Mouse (Mus musculus) erythroblast, adult 5-6 weeks (primary cell): Measurements from ENCODE around the gene BC049352. TPM values are rescaled to one million over a fixed set of nuclear protein-coding genes. Genes with fewer than 3 reads are reported as not detected.

Experiments
- ATAC-seq: replicated peaks from 2 replicates; pipeline ENCODE4 v1.8.0; 2016; ENCODE audit warnings: moderate number of reproducible peaks, mild to moderate bottlenecking, moderate TSS enrichment, inconsistent platforms; ENCODE audit not compliant: poor library complexity, low FRiP score, severe bottlenecking
- total RNA-seq, 2 experiments: library from RNA; stranded (forward) in 1 of 2; stranded (reverse) in 1 of 2; fragments of 150-400 nt in 1 of 2; fragments of 200-764, 138-1000 nt in 1 of 2; gene quantifications; 2 replicates each; pipeline versions ENCODE4 v1.2.3 to v1.2.4; 2015 to 2017; ENCODE audit warnings: low replicate concordance in 2 of 2

BC049352 gene
- total RNA-seq, 2 experiments from 2014 or later, result not detected

GRCm38 (mm10) chr9:45188570-45189563, 7.1 kb downstream of the BC049352 start:
- ATAC-seq, result no peak

- ATAC-seq, result no peak
Observed at GRCm38 (mm10) chr9:45189661-45190174, 7.9 kb downstream of the BC049352 start.

- no peak for ATAC-seq
Observed at GRCm38 (mm10) chr9:45195468-45195867, 13.7 kb downstream of the BC049352 start.

GRCm38 (mm10) chr9:45196125-45196830, 14.5 kb downstream of the BC049352 start:
- no peak for ATAC-seq

GRCm38 (mm10) chr9:45197549-45197948, 15.7 kb downstream of the BC049352 start:
- no peak for ATAC-seq

- ATAC-seq, result no peak
Observed at GRCm38 (mm10) chr9:45201319-45201947, 19.6 kb downstream of the BC049352 start.

- no peak for ATAC-seq
Observed at GRCm38 (mm10) chr9:45202021-45202798, 20.4 kb downstream of the BC049352 start.

- ATAC-seq, result no peak
Observed at GRCm38 (mm10) chr9:45203797-45204410, 22.1 kb downstream of the BC049352 start, which contains the start of gene Tmprss4. Gene Tmprss4 (minus strand): TSS chr9:45204092.

- no peak for ATAC-seq
Observed at GRCm38 (mm10) chr9:45205143-45205542, 23.3 kb downstream of the BC049352 start.

GRCm38 (mm10) chr9:45206121-45206520, 24.3 kb downstream of the BC049352 start:
- ATAC-seq, result no peak

- ATAC-seq, result no peak
Observed at GRCm38 (mm10) chr9:45207015-45207743, 25.4 kb downstream of the BC049352 start.

GRCm38 (mm10) chr9:45212001-45212400, 30.2 kb downstream of the BC049352 start:
- no peak for ATAC-seq

- no peak for ATAC-seq
Observed at GRCm38 (mm10) chr9:45215526-45216179, 33.8 kb downstream of the BC049352 start.

- ATAC-seq, result no peak
Observed at GRCm38 (mm10) chr9:45219644-45220043, 37.8 kb downstream of the BC049352 start.

- no peak for ATAC-seq
Observed at GRCm38 (mm10) chr9:45221567-45221966, 39.8 kb downstream of the BC049352 start.

GRCm38 (mm10) chr9:45229359-45229758, 47.6 kb downstream of the BC049352 start:
- ATAC-seq, result no peak

GRCm38 (mm10) chr9:45235668-45236227, 53.9 kb downstream of the BC049352 start:
- no peak for ATAC-seq
